Mouse (Mus musculus): Measurements from ENCODE around the gene Zfhx3.

- TF ChIP-seq CTCF (conservative IDR thresholded peaks at IDR 0.05; ENCODE audit: insufficient read depth, insufficient read length, low read depth, low read length), result no peak
- TF ChIP-seq POLR2A (IDR thresholded peaks at IDR 0.05; ENCODE audit: low read depth, low read length), result no peak
Observed at GRCm38 (mm10) chr8:108909455-108909854, 967.0 kb downstream of the Zfhx3 start.

Data from kidney, adult 2 months (tissue).